Mouse (Mus musculus) kidney, postnatal 4 days (tissue): ENCODE measurements around the gene Rad51ap2.
A peak's percentile ranks its signal among the peaks of the same experiment; 100 is the strongest.

Experiments
- DNase-seq, 2 experiments: peaks; one replicate each; pipeline ENCODE4 v3.0.0; 2021; ENCODE audit warnings: mixed read lengths in 2 of 2

The Rad51ap2 gene

DNA sequence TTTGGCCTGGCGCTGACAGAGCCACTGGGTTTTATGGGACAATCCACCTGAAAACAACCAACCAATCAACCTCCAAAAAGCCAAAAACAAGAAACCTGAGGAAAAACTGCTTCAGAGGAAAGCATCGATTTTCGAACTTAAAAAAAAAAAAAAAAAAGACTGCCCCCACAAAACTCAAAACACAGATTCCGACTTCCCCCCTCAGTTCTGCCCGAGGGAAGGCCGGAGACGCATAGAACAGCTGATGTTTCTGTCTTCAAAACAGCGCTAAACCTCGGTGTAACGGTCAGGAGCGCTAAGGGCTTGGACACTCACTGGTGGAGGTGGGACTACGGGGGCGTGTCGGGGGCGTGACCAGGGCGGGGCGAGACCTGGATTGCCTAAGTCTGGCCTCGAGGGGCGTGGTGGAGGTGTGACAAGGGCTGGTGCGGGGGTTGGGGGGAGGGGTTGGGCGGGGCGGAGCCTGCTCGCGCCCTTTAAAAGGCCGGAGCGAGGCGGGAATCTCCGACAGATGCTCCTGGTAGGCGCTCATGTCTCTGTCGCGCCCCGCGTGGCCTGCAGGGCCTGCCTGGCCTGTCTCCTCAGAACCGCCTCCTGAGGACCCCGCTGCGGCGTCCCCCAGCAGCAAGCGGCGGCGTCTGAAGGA, at the start of gene Rad51ap2:
Gene Rad51ap2 (plus strand): TSS at position 531 of the 646 bp plus-strand sequence.
- peak; percentile 94 to 95 for DNase-seq

DNA sequence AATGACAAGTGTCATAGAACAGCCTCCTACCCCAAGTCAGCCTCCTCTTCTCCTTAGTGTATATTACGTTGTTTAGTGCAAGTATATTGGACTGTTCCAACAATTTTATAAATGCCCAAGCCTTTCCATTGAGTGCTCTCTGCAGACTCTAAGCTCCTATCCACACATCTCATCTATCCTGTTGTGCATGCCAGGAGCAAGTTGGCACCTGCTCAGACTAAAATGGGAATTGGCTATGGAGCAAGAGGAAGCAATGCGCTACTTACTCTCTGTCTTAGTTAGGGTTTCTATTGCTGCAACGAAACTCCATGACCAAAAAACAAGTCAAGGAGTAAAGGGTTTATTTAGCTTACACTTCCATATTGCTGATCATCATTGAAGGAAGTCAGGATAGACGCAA, 48.2 kb upstream of the Rad51ap2 start:
- DNase-seq, result no peak

DNA sequence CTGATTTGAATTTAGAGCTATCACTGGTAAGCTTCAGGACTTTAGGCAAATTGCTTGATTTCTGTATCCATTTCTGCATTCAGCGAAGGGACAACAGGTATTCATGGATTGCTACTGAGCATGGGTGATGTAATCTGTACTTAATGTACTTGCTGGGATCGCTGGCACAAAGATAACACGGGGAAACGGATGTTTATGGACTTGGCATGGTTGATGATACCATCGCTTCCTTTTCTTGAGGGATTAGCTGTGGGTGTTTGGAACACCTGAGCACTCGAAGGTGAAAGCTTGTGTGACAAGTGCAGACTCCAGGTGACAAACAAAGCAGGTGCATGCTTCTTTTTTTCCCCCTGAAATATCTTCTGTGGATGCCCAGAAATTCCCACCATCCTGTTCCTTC, 37.8 kb upstream of the Rad51ap2 start:
- no peak for DNase-seq

DNA sequence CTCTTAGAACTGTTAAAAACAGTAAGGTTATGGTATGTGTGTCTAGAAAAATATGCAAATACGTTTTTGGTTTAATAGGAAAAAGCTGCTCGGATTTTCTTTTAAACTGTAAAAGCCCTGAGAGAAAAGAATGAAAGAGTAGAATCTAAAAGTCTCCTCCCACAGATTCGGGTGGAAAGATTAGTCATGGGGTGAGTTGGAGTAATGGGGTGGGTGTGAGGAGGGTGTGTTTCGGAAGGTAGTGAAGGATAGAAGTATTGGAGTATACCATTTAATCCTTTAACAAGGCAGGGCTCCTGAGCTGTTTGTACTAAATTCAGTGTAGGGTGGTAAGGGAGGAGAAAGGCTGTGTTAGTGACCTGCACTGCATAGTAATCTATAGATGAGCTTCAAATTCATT, 28.5 kb upstream of the Rad51ap2 start:
- DNase-seq, result no peak

DNA sequence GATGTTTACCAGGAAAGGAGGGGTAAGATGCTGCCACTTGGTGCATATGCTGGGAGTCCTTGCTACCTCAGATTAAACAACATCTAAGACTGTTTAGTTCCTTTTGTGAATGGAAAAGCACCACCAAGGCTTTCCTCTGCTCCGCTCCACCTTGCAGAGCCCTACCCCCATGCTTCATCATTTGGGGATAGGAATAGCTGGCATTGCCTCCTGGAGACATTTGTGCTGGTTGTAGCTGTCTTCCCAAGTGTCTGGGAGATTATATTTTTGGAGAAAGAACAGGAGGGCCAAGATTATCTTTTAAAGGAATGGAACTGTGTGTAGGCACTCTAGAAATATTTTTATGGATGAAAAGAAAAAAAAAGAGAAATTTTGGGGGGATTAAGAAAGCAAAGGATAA, 22.8 kb upstream of the Rad51ap2 start:
- DNase-seq, result no peak

DNA sequence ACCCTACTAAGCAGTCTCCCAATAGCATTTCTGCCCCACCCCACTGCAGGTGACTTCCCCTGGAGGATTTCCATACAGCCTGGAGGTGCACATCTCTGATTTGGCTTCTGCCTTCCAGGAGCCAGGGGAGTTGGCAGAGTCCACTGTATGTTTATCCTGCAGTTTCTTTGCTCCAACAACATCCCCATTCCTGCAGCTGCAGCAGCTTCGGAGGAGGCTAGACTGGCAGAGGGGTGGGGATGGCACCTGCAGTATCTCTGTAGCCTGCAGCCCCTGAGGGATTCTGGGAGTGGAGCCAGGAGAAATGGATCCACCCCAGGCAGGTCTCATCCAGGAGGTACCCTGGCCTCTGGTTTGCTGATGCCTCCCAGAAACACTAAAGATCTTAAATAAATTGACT, 22.2 kb upstream of the Rad51ap2 start:
- DNase-seq, result no peak

DNA sequence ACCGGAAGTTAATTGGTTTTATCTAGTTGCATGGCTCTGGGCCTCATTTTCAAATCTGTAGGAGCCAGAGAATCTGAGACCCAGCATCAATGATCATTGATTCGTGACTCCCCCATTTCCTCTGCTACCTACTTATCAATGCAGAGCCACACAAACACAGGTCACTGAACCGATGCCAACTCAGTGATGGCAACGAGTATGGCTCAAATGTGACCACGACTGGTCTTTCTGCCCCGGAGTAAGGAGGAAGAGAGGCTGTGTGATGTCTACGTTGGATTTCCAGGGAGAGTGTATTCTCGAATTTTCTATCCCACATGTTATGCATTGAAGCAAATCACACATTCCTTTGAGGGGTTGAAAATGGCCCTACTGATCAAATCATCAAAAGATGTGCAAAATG, 21.4 kb upstream of the Rad51ap2 start:
- no peak for DNase-seq

DNA sequence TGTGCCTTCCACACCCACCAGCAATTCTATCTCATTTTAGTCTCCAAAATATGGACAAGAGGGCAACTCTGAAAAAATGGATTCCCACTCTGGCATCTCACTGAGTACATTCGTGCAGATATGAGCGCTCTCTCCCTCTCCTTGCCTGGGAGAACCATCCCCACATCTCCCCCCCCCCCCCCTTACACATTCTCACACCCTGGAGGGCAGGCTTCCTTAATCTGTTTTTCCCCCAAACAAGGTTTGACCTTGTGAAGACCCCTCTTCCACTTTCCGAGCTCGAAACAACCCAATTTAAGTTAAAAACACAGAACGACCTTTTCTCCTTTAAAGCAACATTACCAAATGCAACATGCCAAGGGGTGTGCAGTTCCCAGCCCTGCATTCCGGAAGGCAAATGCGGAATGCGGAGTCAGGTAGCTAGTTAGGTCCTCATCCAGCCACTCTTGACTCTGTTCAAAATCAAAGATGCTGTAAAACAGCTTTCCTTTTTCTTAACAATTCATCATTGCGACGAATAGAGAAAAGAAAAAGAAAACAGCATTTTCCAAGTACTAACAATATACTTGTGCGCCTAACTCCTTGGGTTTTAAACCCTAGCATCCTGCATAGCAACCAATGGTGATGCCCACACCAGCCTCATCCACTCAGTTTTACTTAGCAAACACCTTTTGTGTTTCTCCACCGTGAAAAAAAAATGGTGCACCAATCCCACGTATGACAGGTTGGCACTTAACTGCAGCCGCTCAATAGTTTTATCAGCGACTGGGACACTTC, 20.4 kb upstream of the Rad51ap2 start:
- DNase-seq, result no peak

DNA sequence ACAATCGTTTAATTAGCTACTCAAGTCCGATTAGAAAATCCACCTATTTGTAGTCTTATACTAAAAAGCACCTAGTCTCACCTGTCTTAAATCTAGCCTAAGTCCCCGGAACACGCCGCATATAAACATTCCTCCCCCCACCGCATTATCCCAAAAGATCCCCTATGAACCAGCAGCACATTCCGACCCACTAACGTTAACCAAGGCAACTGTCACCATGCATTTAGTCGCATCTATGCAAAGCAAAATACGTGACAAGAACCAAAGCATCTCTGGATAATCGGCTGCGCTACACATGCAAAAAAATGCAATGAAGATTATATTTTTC, 19.9 kb upstream of the Rad51ap2 start:
- DNase-seq, result no peak

DNA sequence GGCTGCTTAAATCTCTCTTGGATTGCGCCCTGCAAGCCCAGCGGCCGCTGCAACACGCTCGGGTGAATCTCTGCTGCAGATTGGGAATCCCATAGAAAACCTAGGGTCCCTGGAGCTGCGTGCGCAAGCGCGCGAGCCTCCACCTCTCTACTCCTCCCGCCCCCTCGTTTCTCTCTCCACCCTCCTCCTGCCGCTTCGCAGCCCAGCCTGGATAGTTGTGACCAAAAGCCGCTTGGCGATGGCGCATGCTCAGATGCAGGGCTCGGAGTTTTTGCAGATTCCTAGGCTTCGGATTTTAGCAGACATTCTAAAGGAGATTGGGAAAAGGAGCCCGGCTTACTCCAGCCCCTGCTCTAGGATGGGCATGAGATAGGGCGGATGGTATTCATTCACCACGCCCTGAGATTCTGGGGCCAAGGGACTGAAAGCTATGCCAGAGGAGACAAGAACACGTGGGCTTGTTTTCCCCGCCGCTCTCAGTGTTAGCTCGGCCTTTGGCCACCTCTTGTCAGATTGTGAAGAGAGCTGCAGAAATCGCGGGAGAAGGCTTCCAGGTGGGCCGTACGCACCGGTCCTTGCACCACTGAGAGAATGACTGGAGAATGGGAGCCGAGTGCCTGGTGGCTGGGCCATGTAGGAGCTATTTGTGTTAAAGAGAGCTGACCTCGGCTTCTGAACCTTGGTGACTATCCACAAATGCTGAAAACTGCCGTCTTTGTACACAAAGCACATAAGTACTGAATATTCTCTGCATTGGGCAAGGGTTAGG, 19.2 kb upstream of the Rad51ap2 start, which contains the start of gene Vsnl1:
Gene Vsnl1 (minus strand): TSS at position 117 of the 769 bp plus-strand sequence.
- peak; percentile 78 to 86 for DNase-seq

DNA sequence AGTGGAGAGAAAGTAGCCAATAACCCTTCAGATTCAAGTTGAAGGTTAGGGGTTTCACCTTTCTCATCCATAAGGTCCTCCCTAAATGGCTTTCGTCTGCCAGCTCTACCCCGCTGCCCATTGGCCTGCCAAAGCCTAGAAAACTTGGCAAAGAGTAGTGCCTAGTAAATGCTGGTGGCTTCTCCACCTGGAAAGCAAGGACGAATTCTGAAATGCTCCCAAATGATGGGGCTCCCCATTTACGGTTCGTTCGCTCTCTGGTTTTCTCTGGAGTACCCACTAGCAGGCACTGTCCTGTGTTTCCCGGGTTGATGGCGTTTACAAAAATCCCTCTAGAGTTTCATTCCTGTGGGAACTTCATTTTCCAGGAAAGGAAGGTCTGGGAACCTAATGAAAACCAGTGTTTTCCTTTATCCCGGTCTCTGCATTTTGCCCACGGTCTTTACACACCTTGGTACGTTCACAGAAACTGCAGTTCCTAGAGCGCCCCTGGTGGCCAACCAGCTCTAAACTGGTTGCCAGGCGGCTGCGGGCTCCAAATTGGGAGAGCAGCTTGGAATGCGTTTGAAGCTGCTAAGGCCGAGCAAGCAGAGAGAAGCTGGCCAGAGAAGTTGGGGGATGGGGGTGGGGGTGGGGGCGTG, 18.5 kb upstream of the Rad51ap2 start:
- peak; percentile 88 to 90 for DNase-seq

DNA sequence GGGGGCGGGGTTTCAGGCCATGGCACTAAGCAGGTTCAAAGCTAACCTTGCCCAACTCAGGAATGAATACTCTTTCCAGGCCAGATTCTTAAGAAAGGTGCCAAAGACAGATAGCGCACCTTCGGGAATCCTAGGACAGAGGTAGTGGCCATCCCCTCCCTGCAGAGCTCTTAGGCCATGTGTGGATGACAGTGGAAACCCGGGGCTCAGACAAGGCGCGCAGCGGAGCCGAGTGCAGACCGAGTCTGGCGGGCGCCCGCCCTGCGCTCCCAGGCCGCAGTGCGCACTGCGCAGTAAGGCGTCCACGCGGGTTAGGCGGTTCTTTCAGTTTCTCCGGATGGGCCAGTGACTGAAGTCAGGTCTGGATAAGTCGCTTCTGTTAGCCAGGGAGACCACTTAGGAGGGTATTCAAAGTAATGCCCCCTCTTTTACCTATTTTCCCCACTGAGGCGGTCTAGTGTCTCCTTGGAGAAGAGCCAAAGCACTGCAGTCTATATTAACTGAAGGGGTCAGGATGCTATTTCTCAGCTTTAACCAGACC, 17.9 kb upstream of the Rad51ap2 start:
- peak; percentile 6 to 28 for DNase-seq

DNA sequence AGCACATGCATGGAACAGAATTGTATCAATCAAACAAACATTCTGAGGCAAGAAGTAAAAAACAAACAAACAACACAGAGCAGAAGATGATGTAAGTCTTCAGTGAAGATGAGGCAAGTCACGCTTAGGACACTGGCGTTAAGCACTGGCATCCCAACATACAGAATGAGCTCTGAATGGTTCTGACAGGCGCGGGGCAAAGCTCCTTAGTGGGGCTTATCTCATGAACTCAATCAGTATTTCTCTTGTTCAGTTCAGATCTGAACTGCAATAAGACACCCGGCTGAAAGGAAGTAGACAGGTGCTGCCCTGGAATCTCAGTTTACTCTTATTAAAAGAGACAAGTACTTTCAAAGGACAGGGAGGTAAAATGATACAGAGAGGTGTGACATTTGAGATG, 1.7 kb upstream of the Rad51ap2 start:
- DNase-seq, result no peak

DNA sequence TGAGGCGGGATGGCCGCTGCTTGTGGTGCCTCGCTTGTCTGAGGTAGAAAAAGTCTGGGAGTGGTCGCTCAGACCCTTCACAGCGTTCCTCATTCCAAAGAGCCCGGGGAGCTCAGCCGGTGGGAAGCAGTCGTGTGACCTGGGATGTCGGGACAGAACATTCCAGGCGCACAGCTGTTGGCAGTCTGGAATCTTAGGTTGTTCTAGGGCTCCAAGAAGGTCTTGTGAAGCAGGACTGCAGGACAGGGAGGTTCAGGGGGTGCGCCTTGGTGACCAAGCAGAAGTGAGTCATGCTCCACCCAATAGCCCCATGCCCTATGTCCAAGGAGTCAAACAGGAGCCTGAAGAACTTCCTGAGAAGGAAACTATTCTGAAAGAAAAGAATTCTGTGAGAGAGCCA, 334 bp downstream of the Rad51ap2 start:
- DNase-seq, result no peak

DNA sequence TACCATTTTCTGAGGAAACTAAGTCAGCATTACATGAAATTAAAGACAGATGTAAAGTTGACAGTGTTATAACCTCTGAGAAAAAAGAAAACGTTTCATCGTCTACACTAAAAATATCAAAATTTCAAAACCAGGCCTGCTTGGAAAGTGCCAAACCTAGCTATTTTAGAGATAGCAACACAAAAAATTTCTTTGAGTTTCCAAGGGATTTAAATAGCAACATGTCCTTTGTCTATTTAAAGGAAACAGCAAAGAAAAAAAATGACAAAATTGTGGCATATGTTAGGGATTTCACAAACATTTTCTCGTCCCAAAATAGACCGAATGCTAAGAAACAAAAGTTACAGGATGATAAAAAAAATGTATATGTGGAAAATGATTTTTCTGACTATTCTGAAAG, 753 bp downstream of the Rad51ap2 start:
- DNase-seq, result no peak
